Mouse (Mus musculus): Measurements from ENCODE around the gene Gm3594. TPM values are rescaled to one million over a fixed set of nuclear protein-coding genes. Genes with fewer than 3 reads are reported as not detected.
"Not testable (repeated sequence)": the region's sequence is repeated elsewhere in the genome, so short reads cannot be mapped to it uniquely, and the experiment has no call there.

Gm3594 gene
- not detected for polyA plus RNA-seq (2021)

DNA sequence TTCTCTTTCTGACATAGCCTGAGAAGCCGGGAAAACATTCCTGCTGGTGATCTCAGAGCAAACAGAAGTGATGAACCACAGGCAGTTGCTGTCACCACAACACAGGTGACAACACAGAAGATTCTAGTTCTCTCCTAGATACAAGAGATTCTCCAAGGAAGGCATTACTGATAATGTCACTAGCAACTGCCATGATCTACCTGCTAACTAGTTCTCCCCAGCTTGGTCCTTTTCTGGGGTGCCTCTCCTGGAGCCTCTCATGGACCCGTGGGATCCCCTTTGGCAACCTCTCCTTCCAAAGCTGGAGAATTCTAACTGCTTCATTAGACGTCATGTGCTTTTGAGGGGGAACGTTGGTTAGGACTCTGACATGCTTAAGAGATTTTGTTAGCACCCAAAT lies at the start of gene Gm3594:
Gene Gm3594 (minus strand): TSS at position 101 of the 400 bp plus-strand sequence.
- POLR2A ChIA-PET; DNase-seq (ENCODE audit: low read depth, low spot score); ATAC-seq; H3K27me3 ChIP-seq; in situ Hi-C loops (cut with MboI; ENCODE audit: low pct_unique_long_range_greater_than_20kb); CTCF ChIA-PET: not testable (repeated sequence)

DNA sequence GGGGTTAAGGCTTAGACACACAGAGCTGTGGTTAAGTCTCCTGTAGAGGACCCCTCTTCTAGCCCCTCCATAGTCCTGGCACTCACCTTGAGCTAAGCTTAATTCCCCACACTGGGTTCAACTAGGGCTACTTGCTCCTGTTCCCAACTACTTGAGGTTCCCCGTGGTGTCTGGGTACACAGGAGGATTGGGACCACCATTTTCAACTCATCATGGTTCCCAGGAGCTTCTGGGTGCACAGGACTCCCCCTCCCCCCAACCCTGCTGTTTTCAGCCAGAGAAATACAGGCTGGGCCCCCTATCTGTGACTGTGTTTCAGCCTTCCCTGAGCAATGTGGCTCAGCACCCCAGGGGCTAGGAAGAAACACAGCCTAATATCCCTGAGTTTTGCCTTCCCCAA lies 41.9 kb upstream of the Gm3594 start:
- in situ Hi-C loops (cut with MboI; ENCODE audit: low pct_unique_long_range_greater_than_20kb); ATAC-seq; CTCF ChIA-PET; DNase-seq (ENCODE audit: low read depth, low spot score); POLR2A ChIA-PET; H3K27me3 ChIP-seq: not testable (repeated sequence)

DNA sequence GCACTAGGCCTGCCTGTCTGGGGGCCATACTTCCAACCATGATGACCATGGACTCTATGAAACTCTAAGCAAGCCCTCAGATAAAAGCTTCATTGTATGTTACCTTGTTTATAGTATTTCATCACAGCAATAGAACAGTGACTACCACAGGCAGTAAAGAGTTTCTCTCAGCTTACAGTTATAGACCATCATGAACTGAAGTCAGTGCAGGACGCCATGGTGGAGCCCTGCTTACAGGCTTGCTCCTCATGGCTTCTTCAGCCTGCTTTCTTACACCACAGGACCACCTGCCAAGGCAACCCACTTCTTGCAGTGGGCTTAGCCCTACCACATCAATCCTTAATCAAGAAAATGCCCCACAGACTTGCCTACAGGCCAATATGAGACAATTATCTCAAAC lies 41.1 kb upstream of the Gm3594 start:
- ATAC-seq; DNase-seq (ENCODE audit: low read depth, low spot score); CTCF ChIA-PET; in situ Hi-C loops (cut with MboI; ENCODE audit: low pct_unique_long_range_greater_than_20kb); POLR2A ChIA-PET; H3K27me3 ChIP-seq: not testable (repeated sequence)

DNA sequence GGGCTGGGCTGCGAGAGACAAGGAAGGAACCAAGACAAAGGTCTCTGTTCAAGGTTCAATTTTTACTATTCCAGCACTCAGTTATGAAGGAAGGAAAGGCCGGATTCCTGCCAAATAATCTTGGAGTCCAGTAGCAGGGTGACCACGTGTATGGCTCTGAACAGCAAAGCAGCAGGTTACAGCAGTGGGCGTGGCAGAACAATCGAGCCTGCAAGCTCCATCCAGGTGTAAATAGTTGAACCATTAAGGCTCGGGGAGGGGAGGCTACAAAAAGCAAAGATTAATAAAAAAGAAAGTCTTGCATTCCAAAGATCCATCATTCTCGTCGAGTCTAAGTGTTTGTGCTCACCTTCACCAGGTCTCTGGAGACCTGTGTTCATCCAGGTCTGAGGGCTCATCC lies 37.7 kb upstream of the Gm3594 start:
- ATAC-seq; H3K27me3 ChIP-seq; CTCF ChIA-PET; DNase-seq (ENCODE audit: low read depth, low spot score); in situ Hi-C loops (cut with MboI; ENCODE audit: low pct_unique_long_range_greater_than_20kb); POLR2A ChIA-PET: not testable (repeated sequence)

DNA sequence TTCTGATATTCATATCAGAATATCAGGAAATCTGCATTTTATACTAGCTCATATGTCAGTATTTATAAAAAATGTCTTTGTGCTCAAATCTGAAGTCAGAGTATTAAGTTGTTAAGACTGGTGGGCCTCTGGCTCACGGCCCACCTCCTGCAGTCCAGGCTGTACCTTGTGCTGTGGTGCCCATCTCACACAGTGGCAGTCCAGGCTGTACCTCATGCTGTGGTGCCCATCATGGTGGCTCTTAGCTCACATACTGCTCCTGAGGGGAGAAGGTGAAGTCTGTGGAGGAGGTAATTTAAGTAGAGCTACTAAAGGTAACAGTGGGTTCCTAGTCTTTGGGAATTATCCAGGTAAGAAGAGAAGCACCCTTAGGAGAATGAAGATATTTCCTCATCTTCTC lies 27.4 kb upstream of the Gm3594 start:
- in situ Hi-C loops (cut with MboI; ENCODE audit: low pct_unique_long_range_greater_than_20kb); DNase-seq (ENCODE audit: low read depth, low spot score); ATAC-seq; POLR2A ChIA-PET; H3K27me3 ChIP-seq; CTCF ChIA-PET: not testable (repeated sequence)

DNA sequence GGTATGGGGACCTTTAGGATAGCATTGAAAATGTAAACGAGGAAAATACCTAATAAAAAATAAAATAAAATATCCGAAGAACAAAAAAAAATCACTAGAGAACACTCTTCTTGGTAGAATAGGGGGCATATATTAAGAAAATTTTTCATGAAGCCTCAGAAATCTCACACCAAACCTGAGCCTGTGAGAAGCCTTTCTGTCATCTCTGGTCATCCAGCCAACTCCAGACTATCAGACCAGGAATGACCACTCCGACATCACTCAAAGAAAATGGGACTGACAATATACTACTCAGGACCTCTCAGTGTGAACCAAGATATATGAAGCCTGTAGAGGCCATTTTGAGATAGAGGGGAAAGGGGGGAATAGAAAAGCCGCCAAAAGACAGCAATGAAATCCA lies 3.6 kb downstream of the Gm3594 start:
- in situ Hi-C loops (cut with MboI; ENCODE audit: low pct_unique_long_range_greater_than_20kb); CTCF ChIA-PET; H3K27me3 ChIP-seq; POLR2A ChIA-PET; ATAC-seq; DNase-seq (ENCODE audit: low read depth, low spot score): not testable (repeated sequence)

DNA sequence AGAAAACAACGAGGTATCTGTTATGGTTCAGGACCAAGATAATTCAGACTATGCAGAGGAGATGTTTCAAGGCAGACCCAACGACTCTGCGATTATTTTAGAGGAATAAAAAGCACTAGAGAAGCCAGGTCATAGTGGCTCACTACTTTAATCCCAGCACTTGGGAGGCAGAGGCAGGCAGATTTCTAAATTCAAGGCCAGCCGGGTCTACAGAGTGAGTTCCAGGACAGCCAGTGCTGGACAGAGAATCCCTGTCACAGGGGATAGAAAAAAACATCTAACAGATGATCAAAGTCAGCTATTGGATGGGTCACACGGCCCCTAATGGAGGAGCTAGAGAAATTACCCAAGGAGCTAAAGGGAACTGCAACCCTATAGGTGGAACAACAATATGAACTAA lies 4.2 kb downstream of the Gm3594 start:
- ATAC-seq; H3K27me3 ChIP-seq; DNase-seq (ENCODE audit: low read depth, low spot score); in situ Hi-C loops (cut with MboI; ENCODE audit: low pct_unique_long_range_greater_than_20kb); POLR2A ChIA-PET; CTCF ChIA-PET: not testable (repeated sequence)

DNA sequence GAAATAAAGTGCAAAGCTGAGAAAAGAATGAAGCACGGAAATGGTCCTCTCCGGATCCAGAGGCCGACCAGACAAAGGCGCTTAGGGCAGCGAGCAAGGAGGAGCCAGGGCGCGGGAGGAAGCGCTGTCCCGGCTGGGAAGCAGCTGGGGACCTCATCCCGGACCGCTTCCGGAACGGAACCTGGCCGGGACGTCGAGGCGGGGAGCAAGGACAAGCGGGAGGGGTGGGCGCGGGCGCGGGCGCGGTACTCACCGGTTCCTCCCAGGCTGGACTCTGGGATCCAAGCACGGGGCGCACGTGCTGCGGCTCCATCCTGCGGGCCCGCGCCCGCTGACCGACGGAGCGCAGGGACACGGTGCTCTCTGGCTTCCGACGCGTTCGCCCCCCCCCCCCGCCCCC lies 17.6 kb downstream of the Gm3594 start:
- not testable (repeated sequence) for DNase-seq (ENCODE audit: low read depth, low spot score)

DNA sequence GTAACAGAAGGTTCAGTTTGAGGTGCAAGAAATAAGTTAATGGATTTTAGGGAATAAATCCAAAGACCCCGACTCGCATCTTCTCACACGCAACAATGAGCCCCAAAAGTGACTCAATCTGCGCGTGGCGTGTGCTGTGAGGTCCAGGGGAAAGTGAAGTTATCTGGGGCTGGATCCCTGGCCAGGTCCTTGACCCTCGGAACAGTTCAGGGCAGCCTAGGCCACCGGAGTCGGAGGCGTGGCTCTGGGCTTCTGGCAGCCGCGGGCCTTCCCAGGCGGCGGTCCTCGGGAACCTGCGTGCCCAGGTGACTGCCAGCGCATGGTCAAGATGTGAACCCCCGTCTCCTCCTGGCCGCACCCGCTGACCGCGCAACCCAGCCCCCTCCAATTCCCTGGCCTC lies 18.1 kb downstream of the Gm3594 start:
- in situ Hi-C loops (cut with MboI; ENCODE audit: low pct_unique_long_range_greater_than_20kb); ATAC-seq; DNase-seq (ENCODE audit: low read depth, low spot score); POLR2A ChIA-PET; CTCF ChIA-PET; H3K27me3 ChIP-seq: not testable (repeated sequence)

More for the DNA sequence above, 17.6 kb downstream of the Gm3594 start:
- POLR2A ChIA-PET; CTCF ChIA-PET; H3K27me3 ChIP-seq; in situ Hi-C loops (cut with MboI; ENCODE audit: low pct_unique_long_range_greater_than_20kb); ATAC-seq: not testable (repeated sequence)

DNA sequence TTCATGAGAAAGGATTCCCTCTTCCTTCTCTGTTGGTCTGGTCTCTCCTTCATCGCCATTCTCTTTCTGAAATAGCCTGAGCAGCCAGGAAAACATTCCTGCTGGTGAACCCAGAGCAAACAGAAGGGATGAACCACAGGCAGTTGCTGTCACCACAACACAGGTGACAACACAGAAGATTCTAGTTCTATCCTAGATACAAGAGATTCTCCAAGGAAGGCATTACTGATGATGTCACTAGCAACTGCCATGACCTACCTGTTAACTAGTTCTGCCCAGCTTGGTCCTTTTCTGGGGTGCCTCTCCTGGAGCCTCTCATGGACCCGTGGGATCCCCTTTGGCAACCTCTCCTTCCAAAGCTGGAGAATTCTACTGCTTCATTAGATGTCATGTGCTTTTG lies 32.0 kb downstream of the Gm3594 start, which contains the start of gene Gm3591:
Gene Gm3591 (minus strand): TSS at position 101 of the 400 bp plus-strand sequence.
- H3K27me3 ChIP-seq; DNase-seq (ENCODE audit: low read depth, low spot score); in situ Hi-C loops (cut with MboI; ENCODE audit: low pct_unique_long_range_greater_than_20kb); ATAC-seq; CTCF ChIA-PET; POLR2A ChIA-PET: not testable (repeated sequence)

DNA sequence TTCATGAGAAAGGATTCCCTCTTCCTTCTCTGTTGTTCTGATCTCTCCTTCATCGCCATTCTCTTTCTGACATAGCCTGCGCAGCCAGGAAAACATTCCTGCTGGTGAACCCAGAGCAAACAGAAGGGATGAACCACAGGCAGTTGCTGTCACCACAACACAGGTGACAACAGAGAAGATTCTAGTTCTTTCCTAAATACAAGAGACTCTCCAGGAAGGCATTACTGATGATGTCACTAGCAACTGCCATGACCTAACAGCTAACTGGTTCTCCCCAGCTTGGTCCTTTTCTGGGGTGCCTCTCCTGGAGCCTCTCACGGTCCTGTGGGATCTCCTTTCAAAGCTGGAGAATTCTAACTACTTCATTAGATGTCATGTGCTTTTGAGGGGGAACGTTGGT lies 54.2 kb downstream of the Gm3594 start, which contains the start of gene Gm16440:
Gene Gm16440 (minus strand): TSS at position 101 of the 400 bp plus-strand sequence.
- ATAC-seq; DNase-seq (ENCODE audit: low read depth, low spot score); H3K27me3 ChIP-seq; CTCF ChIA-PET; POLR2A ChIA-PET; in situ Hi-C loops (cut with MboI; ENCODE audit: low pct_unique_long_range_greater_than_20kb): not testable (repeated sequence)

Other genes with a start within 250 kb of the Gm3594 start
- not detected for gene Gm21560, start 225.3 kb downstream of the Gm3594 start, polyA plus RNA-seq (2021)
- gene Gm3411, start 157.4 kb downstream of the Gm3594 start, polyA plus RNA-seq (2021), result 0.09 TPM
- gene Gm21103, start 139.8 kb downstream of the Gm3594 start, polyA plus RNA-seq (2021), result not detected
- gene Gm3618, start 100.9 kb downstream of the Gm3594 start, polyA plus RNA-seq (2021), result not detected
- gene Gm16440, start 54.3 kb downstream of the Gm3594 start, polyA plus RNA-seq (2021), result not detected
- gene Gm3591, start 32.1 kb downstream of the Gm3594 start, polyA plus RNA-seq (2021), result not detected
- gene Gm8356, start 92.7 kb upstream of the Gm3594 start, polyA plus RNA-seq (2021), result not detected
- not detected for gene Gm3629, start 146.0 kb upstream of the Gm3594 start, polyA plus RNA-seq (2021)
- gene Gm3460, start 177.8 kb upstream of the Gm3594 start, polyA plus RNA-seq (2021), result not detected
- not detected for gene Gm10251, start 239.6 kb upstream of the Gm3594 start, polyA plus RNA-seq (2021)